Mouse (Mus musculus): ENCODE data around the gene Plekhs1. TPM values are rescaled to one million over a fixed set of nuclear protein-coding genes. Genes with fewer than 3 reads are reported as not detected.

Gene Plekhs1
- polyA plus RNA-seq, 1 experiment, result 0.18 TPM

DNA sequence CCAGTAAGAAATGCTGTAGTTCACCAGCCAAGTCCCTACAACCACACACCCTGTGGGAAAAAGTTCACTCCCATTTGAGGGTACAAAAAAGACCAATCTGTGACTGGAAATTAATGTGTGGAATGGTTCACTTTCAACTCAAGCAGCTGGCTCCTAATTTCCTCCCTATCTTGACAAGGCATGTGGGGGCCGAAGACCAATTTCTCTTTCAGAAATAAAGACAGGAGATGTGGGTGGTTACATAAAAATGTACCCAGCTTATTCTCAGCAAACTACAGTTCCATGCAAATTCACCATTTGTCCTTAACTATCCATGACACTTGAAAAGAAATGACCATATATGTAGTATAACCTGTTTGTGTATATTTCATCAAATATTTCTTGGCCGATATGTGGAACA is 9.0 kb upstream of the Plekhs1 start:
- no peaks in the 10 kb centered on the region for H3K4me1 ChIP-seq (ENCODE audit: control insufficient read depth, insufficient read depth, low read length)
- WGBS, result 87% methylated on average over 2 of the region's 2 CpGs
- TF ChIP-seq CTCF (IDR thresholded peaks at IDR 0.05; ENCODE audit: insufficient read depth, low read length) (no peak), POLR2A (IDR thresholded peaks at IDR 0.05; ENCODE audit: borderline replicate concordance, extremely low read depth, low read depth, low read length) (no peak)
- no peak for DNase-seq
- no peak overlapping the region for H3K4me3 ChIP-seq (replicated peaks; ENCODE audit: extremely low read depth, low read depth, low read length)

DNA sequence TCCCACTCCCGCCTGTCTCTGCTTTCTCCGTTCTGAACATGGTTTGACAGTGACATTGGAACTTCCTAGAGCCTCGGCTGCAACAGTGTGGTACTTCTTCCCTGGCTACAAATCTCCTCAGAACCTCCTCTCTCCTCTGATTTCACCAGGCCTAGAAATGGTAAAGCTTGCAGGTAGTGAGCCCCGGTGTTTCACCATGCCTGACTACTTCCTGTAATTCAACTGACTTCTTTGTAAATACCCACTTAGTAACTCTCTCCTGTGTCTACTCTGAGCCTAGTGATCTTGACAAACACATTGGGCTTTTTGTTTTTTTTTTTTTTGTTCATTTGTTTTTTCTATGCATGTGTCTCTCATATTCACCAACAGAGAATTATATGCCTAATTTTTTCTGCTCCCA is 6.6 kb upstream of the Plekhs1 start:
- H3K4me3 ChIP-seq (replicated peaks; ENCODE audit: extremely low read depth, low read depth, low read length), result no peak overlapping the region
- no peak for TF ChIP-seq POLR2A (IDR thresholded peaks at IDR 0.05; ENCODE audit: borderline replicate concordance, extremely low read depth, low read depth, low read length)
- TF ChIP-seq CTCF (IDR thresholded peaks at IDR 0.05; ENCODE audit: insufficient read depth, low read length), result no peak
- H3K4me1 ChIP-seq (ENCODE audit: control insufficient read depth, insufficient read depth, low read length), result no peaks in the 10 kb centered on the region
- no peak for DNase-seq
- 57% methylated on average over 4 of the region's 4 CpGs for WGBS

DNA sequence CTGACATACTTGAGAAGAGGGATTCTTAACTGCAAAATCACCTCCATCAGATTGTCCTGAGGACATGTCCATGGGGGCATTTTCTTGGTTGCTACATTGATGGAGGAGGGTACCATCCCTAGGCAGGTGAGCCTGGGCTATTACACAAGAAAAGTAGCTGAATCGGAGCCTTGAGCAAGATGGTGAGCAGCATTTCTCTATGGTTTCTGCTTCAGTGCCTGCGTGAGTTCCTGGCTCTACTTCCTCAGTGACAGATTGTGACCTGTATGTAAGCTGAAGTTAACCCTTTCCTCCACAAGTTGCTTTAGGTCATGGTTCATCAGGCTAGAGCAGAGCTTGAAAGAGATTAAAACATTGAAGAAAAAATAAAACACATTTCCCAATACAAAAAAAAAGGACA is 6.1 kb upstream of the Plekhs1 start:
- TF ChIP-seq CTCF (IDR thresholded peaks at IDR 0.05; ENCODE audit: insufficient read depth, low read length) (no peak), POLR2A (IDR thresholded peaks at IDR 0.05; ENCODE audit: borderline replicate concordance, extremely low read depth, low read depth, low read length) (no peak)
- H3K4me3 ChIP-seq (replicated peaks; ENCODE audit: extremely low read depth, low read depth, low read length), result no peak overlapping the region
- DNase-seq, result no peak
- no peaks in the 10 kb centered on the region for H3K4me1 ChIP-seq (ENCODE audit: control insufficient read depth, insufficient read depth, low read length)
- WGBS, result 38% methylated on average over 2 of the region's 2 CpGs

DNA sequence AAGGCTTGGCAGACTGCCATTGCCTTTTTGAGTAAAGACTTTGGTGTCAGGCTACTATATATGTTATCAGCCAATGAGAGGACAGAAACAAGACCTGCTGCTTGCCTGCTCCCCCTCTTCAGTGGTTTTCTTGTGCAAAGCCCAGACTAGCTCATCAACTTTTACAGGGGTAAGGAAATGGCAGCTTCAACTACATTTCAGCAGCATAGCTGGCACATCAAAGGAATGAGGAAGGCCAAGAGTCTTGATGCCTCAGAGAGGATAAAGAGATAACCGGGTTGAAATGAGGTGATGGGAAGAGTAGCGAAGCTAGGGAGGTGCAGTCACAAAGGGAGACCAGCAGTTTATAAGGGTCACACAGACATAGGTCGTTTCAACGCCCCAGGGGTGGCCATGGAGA is 3.9 kb upstream of the Plekhs1 start:
- WGBS, result 80% methylated on average over 4 of the region's 4 CpGs
- DNase-seq, result no peak
- Histone ChIP-seq H3K4me3 (replicated peaks; ENCODE audit: extremely low read depth, low read depth, low read length) (no peak overlapping the region), H3K4me1 (ENCODE audit: control insufficient read depth, insufficient read depth, low read length) (no peaks in the 10 kb centered on the region)
- no peak for TF ChIP-seq POLR2A (IDR thresholded peaks at IDR 0.05; ENCODE audit: borderline replicate concordance, extremely low read depth, low read depth, low read length)
- TF ChIP-seq CTCF (IDR thresholded peaks at IDR 0.05; ENCODE audit: insufficient read depth, low read length), result no peak

DNA sequence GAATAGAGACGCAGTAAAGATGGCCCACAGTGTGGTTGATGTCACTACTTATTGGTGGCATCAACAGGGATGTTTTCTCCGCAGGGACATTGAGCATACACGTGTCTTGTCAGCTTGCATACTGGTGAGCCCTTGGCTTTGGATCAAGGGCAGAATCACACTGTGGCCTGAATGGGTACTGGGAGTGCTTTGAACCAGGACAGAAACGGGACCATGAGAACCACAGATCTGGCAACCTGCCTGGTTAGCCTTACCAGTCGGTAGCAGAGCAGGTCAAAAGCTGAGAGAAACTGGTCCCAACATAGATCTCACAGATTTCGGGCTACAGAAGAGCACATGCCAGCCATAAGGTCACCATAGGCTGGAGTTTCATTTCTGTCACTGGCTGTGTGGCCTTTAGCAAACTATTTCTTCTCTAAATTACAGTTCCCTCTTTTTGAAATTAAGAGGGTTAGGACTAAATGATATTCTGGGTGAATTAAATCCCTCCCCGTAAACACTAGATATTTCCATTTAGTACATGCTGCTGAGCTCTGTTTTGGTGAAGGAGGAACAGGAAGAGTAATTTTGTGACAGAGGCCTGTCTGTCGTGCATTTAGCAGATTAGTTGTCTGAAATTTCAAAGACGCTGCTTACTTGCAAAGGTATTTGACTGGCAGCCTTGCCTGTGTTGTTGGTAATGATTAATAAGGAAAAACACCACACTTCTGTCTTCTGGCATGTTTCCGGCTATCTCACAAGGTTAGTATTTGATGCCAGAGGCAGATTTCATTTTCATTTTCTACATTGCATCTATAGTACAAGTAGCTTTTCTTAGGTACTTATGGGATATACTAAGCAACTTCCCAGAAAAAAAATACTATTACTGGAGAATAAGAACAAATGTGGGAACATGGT is 2.0 kb upstream of the Plekhs1 start:
- TF ChIP-seq POLR2A (IDR thresholded peaks at IDR 0.05; ENCODE audit: borderline replicate concordance, extremely low read depth, low read depth, low read length) (no peak), CTCF (IDR thresholded peaks at IDR 0.05; ENCODE audit: insufficient read depth, low read length) (no peak)
- Histone ChIP-seq H3K4me3 (replicated peaks; ENCODE audit: extremely low read depth, low read depth, low read length) (no peak overlapping the region), H3K4me1 (ENCODE audit: control insufficient read depth, insufficient read depth, low read length) (no peaks in the 10 kb centered on the region)
- WGBS, result 85% methylated on average over 10 of the region's 10 CpGs
- DNase-seq, result no peak

DNA sequence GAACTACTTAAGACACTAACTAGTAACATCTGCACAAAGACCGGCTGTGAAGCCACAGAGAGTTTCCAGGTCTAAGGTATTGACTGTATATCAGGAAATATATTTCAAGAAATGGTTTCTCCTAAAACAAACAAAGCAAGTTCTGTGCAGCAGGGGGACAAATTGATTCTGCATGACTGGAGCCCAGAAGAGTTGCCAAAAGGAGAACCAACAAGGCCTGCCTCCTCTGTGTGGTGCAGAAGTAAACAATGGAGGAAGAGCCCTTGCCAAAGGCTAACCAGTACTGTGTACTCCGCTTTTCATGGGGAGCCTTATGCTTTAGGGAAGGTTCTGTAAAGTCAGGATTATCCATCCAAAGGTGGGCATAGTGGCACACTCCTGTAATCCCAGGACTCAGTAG is 1.2 kb upstream of the Plekhs1 start:
- TF ChIP-seq CTCF (IDR thresholded peaks at IDR 0.05; ENCODE audit: insufficient read depth, low read length), result no peak
- no peak for TF ChIP-seq POLR2A (IDR thresholded peaks at IDR 0.05; ENCODE audit: borderline replicate concordance, extremely low read depth, low read depth, low read length)
- WGBS, result 77% methylated on average over 2 of the region's 2 CpGs
- Histone ChIP-seq H3K4me3 (replicated peaks; ENCODE audit: extremely low read depth, low read depth, low read length) (no peak overlapping the region), H3K4me1 (ENCODE audit: control insufficient read depth, insufficient read depth, low read length) (no peaks in the 10 kb centered on the region)
- no peak for DNase-seq

DNA sequence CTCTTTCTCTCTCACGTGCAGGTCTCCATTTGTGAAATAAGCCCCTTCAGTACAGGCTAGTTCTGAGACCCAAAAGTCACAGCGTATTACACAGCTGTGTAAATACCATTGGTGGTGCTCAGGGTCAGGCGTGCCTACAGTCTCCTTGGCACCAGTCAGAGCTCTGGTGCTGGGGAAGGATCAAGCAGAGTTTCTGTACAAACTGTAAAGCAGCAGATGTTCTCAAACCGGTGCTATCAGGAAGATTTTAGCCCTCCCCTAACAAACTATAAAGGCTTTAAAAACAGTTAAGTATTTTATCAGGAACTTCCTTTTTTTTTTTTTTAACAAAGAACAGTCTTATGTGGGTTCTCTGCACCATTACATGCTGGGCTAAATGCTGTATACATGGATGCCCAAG is 1.3 kb downstream of the Plekhs1 start:
- Histone ChIP-seq H3K4me1 (ENCODE audit: control insufficient read depth, insufficient read depth, low read length) (no peaks in the 10 kb centered on the region), H3K4me3 (replicated peaks; ENCODE audit: extremely low read depth, low read depth, low read length) (no peak overlapping the region)
- DNase-seq, result no peak
- TF ChIP-seq CTCF (IDR thresholded peaks at IDR 0.05; ENCODE audit: insufficient read depth, low read length) (no peak), POLR2A (IDR thresholded peaks at IDR 0.05; ENCODE audit: borderline replicate concordance, extremely low read depth, low read depth, low read length) (no peak)
- WGBS, result 64% methylated on average over 4 of the region's 4 CpGs

DNA sequence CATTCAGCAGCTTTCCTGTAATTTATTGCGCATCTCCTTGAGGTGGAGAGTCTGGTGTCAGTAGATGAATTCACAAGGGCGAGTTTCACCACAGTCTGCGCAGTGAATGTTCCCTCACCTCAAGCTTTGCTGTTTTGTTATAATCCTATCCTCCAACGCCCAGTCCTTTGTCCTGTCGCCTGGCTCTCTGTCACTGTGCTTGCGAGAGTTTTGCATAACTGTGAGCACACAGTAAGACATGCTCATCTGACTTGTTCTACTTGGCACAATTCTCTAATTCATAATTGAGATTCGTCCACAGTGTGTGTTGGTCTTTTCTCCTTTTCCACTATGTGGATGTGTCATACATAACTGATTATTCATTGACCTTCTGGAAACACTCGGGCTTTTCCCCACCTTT is 5.0 kb downstream of the Plekhs1 start:
- WGBS, result 84% methylated on average over 8 of the region's 8 CpGs
- H3K4me1 ChIP-seq (ENCODE audit: control insufficient read depth, insufficient read depth, low read length), result no peaks in the 10 kb centered on the region
- DNase-seq, result no peak
- no peak for TF ChIP-seq POLR2A (IDR thresholded peaks at IDR 0.05; ENCODE audit: borderline replicate concordance, extremely low read depth, low read depth, low read length)
- TF ChIP-seq CTCF (IDR thresholded peaks at IDR 0.05; ENCODE audit: insufficient read depth, low read length), result no peak
- no peak overlapping the region for H3K4me3 ChIP-seq (replicated peaks; ENCODE audit: extremely low read depth, low read depth, low read length)

DNA sequence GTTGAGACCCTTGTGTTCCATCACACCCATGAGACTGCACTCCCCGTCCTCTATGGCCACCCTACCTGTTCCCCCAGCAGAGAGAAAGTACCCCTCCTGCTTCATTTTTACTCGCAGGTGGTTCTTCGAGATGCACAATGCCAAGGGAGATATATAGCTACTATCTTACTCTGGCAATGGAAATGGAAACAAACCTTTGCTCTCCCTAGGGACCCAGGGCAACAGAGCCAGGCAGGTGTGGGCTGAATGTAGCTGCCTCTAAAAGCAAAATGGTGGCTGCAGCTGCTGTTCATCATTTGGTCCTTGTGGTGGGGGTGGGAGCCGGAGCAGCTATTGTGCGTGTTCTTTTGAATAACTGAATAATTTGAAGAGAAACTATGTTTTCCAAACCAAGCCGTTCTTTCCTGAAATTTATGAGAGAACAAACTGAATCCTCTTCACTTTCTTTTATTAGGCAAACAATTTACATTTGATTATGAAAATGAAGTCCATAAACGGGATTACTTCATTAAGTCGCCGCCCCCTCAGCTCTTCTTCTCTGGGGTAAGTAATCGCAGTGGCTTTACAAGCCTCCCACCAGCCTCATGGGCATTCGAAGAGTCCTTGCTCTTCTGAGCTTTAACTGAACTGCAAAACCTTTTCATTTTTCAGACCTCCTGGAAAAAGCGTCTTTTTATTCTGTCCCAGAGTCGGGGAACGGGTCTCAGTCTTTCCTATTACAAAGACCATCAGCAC is 9.0 kb downstream of the Plekhs1 start:
- TF ChIP-seq CTCF (IDR thresholded peaks at IDR 0.05; ENCODE audit: insufficient read depth, low read length), result no peak
- no peak for TF ChIP-seq POLR2A (IDR thresholded peaks at IDR 0.05; ENCODE audit: borderline replicate concordance, extremely low read depth, low read depth, low read length)
- H3K4me1 ChIP-seq (ENCODE audit: control insufficient read depth, insufficient read depth, low read length), result peaks cover 2% of the 10 kb centered on the region; the same call in 1 of the 2 replicates
- WGBS, result 88% methylated on average over 14 of the region's 14 CpGs
- no peak overlapping the region for H3K4me3 ChIP-seq (replicated peaks; ENCODE audit: extremely low read depth, low read depth, low read length)
- DNase-seq, result no peak
